Mouse (Mus musculus) liver, embryonic 14.5 days (tissue): ENCODE measurements at regions not wholly inside any gene's neighbourhood (a gene's known extent, or its start where the extent isn't known, plus 50 kb on each side); places are given as distances from the start of the nearest gene placed in this dataset.
A peak's percentile ranks its signal among the peaks of the same experiment; 100 is the strongest.

Source experiments
- ATAC-seq: fragments of 200-750 bp; cut with Nextera tagmentation; 2 replicates; pipeline ENCODE4 v1.8.0; 2017; ENCODE audit warnings: moderate number of reproducible peaks, mild to moderate bottlenecking, moderate library complexity; ENCODE audit not compliant: insufficient read depth
- DNase-seq, 3 experiments: peaks; one replicate each; pipeline ENCODE4 v3.0.0-alpha.2; 2012 to 2013; ENCODE audit warnings: low read depth in 3 of 3, low spot score in 3 of 3
- H3K27ac ChIP-seq: fragments of 300-500 bp; sonication (generic); 2 replicates; pipeline ENCODE4 v1.5.1; 2014; ENCODE audit warnings: moderate library complexity, mild to moderate bottlenecking, control low read depth, inconsistent platforms
- H3K27me3 ChIP-seq: fragments of 300-500 bp; sonication (generic); 2 replicates; pipeline ENCODE4 v1.6.1; 2014; ENCODE audit warnings: mild to moderate bottlenecking, low read length, moderate library complexity; ENCODE audit not compliant: control insufficient read depth, insufficient read depth
- H3K36me3 ChIP-seq: fragments of 300-500 bp; sonication (generic); replicated peaks from 2 replicates; pipeline ENCODE4 v1.6.1; 2014; ENCODE audit warnings: low read depth; ENCODE audit not compliant: control insufficient read depth, insufficient read depth
- H3K4me1 ChIP-seq, 2 experiments: fragments of 200-500 bp in 1 of 2; fragments of 300-500 bp in 1 of 2; sonication (generic) in 1 of 2; replicated peaks; 2 replicates each; pipeline ENCODE4 v1.6.1; 2012 to 2014; ENCODE audit warnings: antibody characterized with exemption in 1 of 2, inconsistent platforms in 1 of 2, low read length in 1 of 2; ENCODE audit not compliant: control insufficient read depth in 2 of 2, insufficient read depth in 2 of 2
- H3K4me2 ChIP-seq: fragments of 300-500 bp; sonication (generic); 2 replicates; pipeline ENCODE4 v1.6.1; 2014; ENCODE audit warnings: low read depth, mild to moderate bottlenecking, control low read depth, moderate library complexity
- H3K4me3 ChIP-seq, 2 experiments: fragments of 200-500 bp in 1 of 2; fragments of 300-500 bp in 1 of 2; sonication (generic) in 1 of 2; 2 replicates each; pipeline ENCODE4 v1.5.1; 2012 to 2014; ENCODE audit warnings: low read depth in 2 of 2, low read length in 2 of 2, mild to moderate bottlenecking in 2 of 2, control low read depth in 1 of 2, inconsistent platforms in 1 of 2, moderate library complexity in 1 of 2; ENCODE audit not compliant: insufficient read depth in 1 of 2
- H3K9ac ChIP-seq: fragments of 300-500 bp; sonication (generic); replicated peaks from 2 replicates; pipeline ENCODE4 v1.6.1; 2014; ENCODE audit warnings: mild to moderate bottlenecking, control low read depth, moderate library complexity
- H3K9me3 ChIP-seq: fragments of 300-500 bp; sonication (generic); 2 replicates; pipeline ENCODE4 v1.6.1; 2016; ENCODE audit warnings: low read length, mixed read lengths; ENCODE audit not compliant: control insufficient read depth
- CTCF ChIP-seq: IDR thresholded peaks from 2 replicates; pipeline ENCODE4 v1.5.1; 2016; ENCODE audit warnings: antibody characterized with exemption, low read depth, control low read depth
- EP300 ChIP-seq: IDR thresholded peaks from 2 replicates; pipeline ENCODE4 v1.6.1; 2016; ENCODE audit warnings: antibody characterized with exemption, low read depth
- WGBS: fragments of 180-500 bp; shearing (Covaris S2); extraction: QIAGEN DNeasy Blood & Tissue Kit; methylation state at CpG from one replicate; pipeline ENCODE4 v1.1.7; 2014; ENCODE audit not compliant: insufficient replicate concordance; 5-methylcytosine and 5-hydroxymethylcytosine counted together

GRCm38 (mm10) chr12:70767959-70768358 is 57.4 kb upstream of the Frmd6 start:
- Histone ChIP-seq H3K36me3 (no peaks in the 10 kb centered on the region), H3K9me3 (no peaks in the 10 kb centered on the region), H3K4me2 (no peak overlapping the region), H3K4me1 (peaks cover 0 to 4% of the 10 kb centered on the region in 2 experiments; a peak in 2 of 4 replicates), H3K27me3 (no peaks in the 10 kb centered on the region), H3K27ac (no peak overlapping the region), H3K4me3 (no peak overlapping the region), H3K9ac (no peak overlapping the region)
- WGBS = 33% methylated on average over 4 of the region's 4 CpGs
- DNase-seq (no peak), ATAC-seq (no peak)
- TF ChIP-seq EP300 (no peak), CTCF (peak; percentile 32; the same call in 1 of the 2 replicates)

DNA sequence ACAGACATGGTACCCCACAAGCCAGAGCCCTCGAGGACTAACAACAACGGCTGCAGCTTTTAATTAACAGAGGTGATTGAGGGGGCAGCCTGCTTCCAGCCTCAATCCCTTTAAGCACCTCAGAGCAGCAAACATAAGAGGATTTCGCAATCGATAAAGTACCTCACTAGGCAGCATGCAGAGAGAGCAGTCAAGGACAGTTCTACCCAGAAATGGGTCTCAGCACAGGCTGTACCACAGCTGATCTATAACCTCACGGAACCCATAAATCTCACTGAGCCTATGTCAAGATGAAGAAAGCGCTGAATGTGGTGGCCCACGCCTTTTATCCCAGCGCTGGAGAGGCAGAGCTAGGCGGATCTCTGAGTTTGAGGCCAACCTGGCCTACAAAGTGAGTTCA is 56.6 kb upstream of the Frmd6 start:
- H3K9ac ChIP-seq = no peak overlapping the region
- no peaks in the 10 kb centered on the region for H3K27me3 ChIP-seq
- H3K36me3 ChIP-seq = no peaks in the 10 kb centered on the region
- H3K4me1 ChIP-seq = peaks cover 0 to 3% of the 10 kb centered on the region in 2 experiments; a peak in 1 of 4 replicates
- H3K4me2 ChIP-seq = no peak overlapping the region
- TF ChIP-seq EP300 (no peak), CTCF (no peak)
- no peak for DNase-seq
- no peak for ATAC-seq
- 64% methylated on average over 9 of the region's 9 CpGs for WGBS
- H3K9me3 ChIP-seq = no peaks in the 10 kb centered on the region
- H3K4me3 ChIP-seq = no peak overlapping the region
- no peak overlapping the region for H3K27ac ChIP-seq

DNA sequence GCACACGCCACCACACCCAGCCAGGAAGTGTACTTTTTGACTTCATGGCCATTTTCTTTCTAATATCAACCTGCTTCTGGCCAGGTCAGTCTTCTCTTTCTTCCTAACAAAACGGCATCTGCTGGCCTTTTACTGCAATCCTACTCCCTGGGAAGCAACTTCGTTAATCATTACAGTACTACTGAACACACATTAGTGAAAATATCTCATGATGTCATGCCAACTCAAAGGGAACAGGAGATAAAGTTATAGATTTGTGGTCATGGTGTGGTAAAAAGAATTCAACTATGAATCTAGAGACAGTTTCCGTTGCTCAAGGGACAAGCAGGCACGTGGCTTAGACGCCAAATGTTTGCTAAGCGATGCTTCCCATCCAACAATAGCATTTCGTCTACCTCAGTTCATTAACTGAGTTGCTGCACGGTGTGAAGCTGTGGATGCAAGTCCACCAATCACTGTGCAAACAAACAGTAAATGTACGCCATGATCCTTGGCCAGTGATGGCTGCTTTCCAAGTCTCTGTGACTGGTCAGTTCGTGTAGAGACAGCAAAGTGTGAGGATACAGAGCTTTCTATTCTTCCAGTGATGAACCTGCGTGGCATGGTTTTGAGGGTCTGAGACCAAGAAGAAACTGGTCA is 55.7 kb upstream of the Frmd6 start:
- H3K27me3 ChIP-seq = no peaks in the 10 kb centered on the region
- H3K4me1 ChIP-seq = peaks cover 0 to 3% of the 10 kb centered on the region in 2 experiments; a peak in 1 of 4 replicates
- H3K4me3 ChIP-seq = no peak overlapping the region
- H3K9me3 ChIP-seq = no peaks in the 10 kb centered on the region
- TF ChIP-seq EP300 (no peak), CTCF (no peak)
- no peak overlapping the region for H3K27ac ChIP-seq
- no peak overlapping the region for H3K4me2 ChIP-seq
- H3K9ac ChIP-seq = no peak overlapping the region
- DNase-seq (no peak), ATAC-seq (no peak)
- no peaks in the 10 kb centered on the region for H3K36me3 ChIP-seq
- WGBS = 62% methylated on average over 12 of the region's 12 CpGs

- no peak for TF ChIP-seq EP300
- no peak for TF ChIP-seq CTCF
- ATAC-seq (no peak), DNase-seq (no peak)
- no peak overlapping the region for H3K4me2 ChIP-seq
- no peak overlapping the region for H3K27ac ChIP-seq
- H3K4me3 ChIP-seq = no peak overlapping the region
- 70% methylated on average over 5 of the region's 5 CpGs for WGBS
- H3K9ac ChIP-seq = no peak overlapping the region
- no peaks in the 10 kb centered on the region for H3K27me3 ChIP-seq
- no peaks in the 10 kb centered on the region for H3K9me3 ChIP-seq
- no peaks in the 10 kb centered on the region for H3K36me3 ChIP-seq
- peaks cover 0 to 10% of the 10 kb centered on the region in 2 experiments; a peak in 1 of 4 replicates for H3K4me1 ChIP-seq
Observed at GRCm38 (mm10) chr12:70774006-70774405, 51.3 kb upstream of the Frmd6 start.

DNA sequence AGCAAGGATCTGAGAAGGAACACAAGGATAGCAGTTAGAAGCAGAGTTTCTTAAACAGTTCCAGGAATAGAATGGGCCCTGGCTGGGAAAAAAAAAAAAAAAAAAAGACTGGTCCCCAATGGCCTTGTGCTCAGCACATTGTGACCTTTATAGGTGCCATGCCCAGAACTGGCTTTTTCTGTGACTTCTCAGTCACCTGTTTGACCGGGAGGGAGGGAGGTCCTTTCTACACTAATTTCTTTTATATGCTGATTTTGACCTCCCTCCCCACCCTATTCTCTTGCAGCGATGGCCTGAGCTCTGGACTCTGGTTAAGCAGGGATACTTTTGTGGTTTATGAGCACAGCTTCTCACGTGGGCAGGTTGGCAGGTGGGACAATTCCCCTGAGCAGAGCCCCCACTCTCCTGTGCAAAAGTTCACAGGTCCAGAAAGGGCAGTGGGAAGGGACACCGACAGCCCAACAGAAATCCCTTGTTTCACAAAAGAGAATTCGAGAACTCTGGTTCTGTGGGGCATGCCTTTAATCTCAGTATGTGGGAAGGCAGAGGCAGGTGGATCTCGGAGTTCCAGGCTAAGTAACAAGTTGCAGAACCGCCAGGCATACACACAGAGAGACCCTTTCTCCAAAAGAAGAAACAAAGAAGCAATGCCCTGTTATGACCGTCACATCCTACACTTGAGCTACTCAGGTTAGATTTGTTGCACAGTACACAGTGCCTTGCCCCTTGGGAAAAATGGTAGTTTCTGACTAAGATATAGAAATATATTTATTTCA is 50.3 kb upstream of the Frmd6 start:
- H3K9me3 ChIP-seq = no peaks in the 10 kb centered on the region

More for the DNA sequence above, 50.3 kb upstream of the Frmd6 start:
- no peak for TF ChIP-seq EP300
- no peak for TF ChIP-seq CTCF
- no peaks in the 10 kb centered on the region for H3K36me3 ChIP-seq
- H3K4me2 ChIP-seq = no peak overlapping the region
- WGBS = 54% methylated on average over 8 of the region's 8 CpGs
- DNase-seq (no peak), ATAC-seq (no peak)
- H3K4me1 ChIP-seq = peaks cover 0 to 7% of the 10 kb centered on the region in 2 experiments; a peak in 1 of 4 replicates
- no peak overlapping the region for H3K9ac ChIP-seq
- H3K27ac ChIP-seq = no peak overlapping the region
- no peaks in the 10 kb centered on the region for H3K27me3 ChIP-seq
- no peak overlapping the region for H3K4me3 ChIP-seq
